Mouse (Mus musculus) lung, embryonic 16.5 days (tissue): ENCODE measurements at regions not wholly inside any gene's neighbourhood (a gene's known extent, or its start where the extent isn't known, plus 50 kb on each side); places are given as distances from the start of the nearest gene placed in this dataset.

Experiments
- ATAC-seq: fragments of 200-750 bp; cut with Nextera tagmentation; 2 replicates; pipeline ENCODE4 v1.8.0; 2017; ENCODE audit warnings: low read depth, mild to moderate bottlenecking, moderate library complexity
- H3K27ac ChIP-seq: fragments of 300-500 bp; sonication (generic); 2 replicates; pipeline ENCODE4 v1.5.1; 2014; ENCODE audit warnings: mild to moderate bottlenecking, control low read depth, low read length
- H3K27me3 ChIP-seq: fragments of 300-500 bp; sonication (generic); 2 replicates; pipeline ENCODE4 v1.6.1; 2014; ENCODE audit warnings: low read depth, low read length, mixed read lengths; ENCODE audit not compliant: control insufficient read depth, insufficient read depth
- H3K36me3 ChIP-seq: fragments of 300-500 bp; sonication (generic); 2 replicates; pipeline ENCODE4 v1.6.1; 2014; ENCODE audit warnings: low read length; ENCODE audit not compliant: control insufficient read depth, insufficient read depth
- H3K4me1 ChIP-seq: fragments of 300-500 bp; sonication (generic); replicated peaks from 2 replicates; pipeline ENCODE4 v1.6.1; 2014; ENCODE audit warnings: low read length, mixed read lengths; ENCODE audit not compliant: control insufficient read depth, insufficient read depth
- H3K4me2 ChIP-seq: fragments of 300-500 bp; sonication (generic); 2 replicates; pipeline ENCODE4 v1.6.1; 2014; ENCODE audit warnings: low read depth, low read length, control low read depth
- H3K4me3 ChIP-seq: fragments of 300-500 bp; sonication (generic); 2 replicates; pipeline ENCODE4 v1.5.1; 2014; ENCODE audit warnings: mild to moderate bottlenecking, low read length, control low read depth
- H3K9ac ChIP-seq: fragments of 300-500 bp; sonication (generic); 2 replicates; pipeline ENCODE4 v1.6.1; 2014; ENCODE audit warnings: low read length, control low read depth
- H3K9me3 ChIP-seq: fragments of 300-500 bp; sonication (generic); 2 replicates; pipeline ENCODE4 v1.6.1; 2016; ENCODE audit warnings: low read length; ENCODE audit not compliant: control insufficient read depth
- WGBS: fragments of 180-500 bp; shearing (Covaris S2); extraction: QIAGEN DNeasy Blood & Tissue Kit; methylation state at CpG from one replicate; pipeline ENCODE4 v1.1.7; 2014; 5-methylcytosine and 5-hydroxymethylcytosine counted together

DNA sequence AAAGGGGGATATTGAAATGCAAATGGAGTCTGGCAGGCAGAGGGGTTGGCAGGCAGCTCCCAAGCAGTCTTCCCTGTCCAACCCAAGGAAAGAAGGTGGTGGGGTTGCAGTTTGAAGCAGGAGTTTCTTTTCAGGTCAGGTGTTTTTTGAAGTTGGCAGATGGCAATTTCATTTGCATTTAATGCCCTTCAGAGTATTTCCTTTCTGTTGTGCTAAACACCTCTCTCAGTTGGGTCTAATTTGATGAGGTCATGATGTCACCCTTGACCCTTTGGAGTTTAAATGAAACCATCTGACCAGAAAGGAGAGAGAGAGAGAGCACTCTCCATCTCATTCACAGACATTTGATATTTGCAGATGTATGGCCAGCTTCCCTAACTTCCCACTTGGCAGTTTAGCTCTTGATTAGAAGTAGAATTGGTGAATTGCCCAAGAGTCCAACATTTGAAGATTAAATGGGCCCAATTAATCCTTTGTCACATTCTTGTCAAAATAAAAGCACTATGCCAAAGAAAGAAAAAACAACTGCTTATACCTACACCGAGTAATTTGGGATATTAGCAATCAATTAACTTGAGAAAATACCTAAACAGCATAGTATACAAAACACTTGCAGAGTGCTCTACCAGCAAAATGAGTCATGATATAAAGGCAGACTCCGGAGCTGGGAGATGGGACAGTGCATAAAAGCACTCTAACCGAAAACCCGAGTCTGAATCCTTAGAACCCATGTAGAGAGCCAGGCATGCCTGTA is 111.8 kb upstream of the Rab11fip2 start:
- Histone ChIP-seq H3K9ac (no peak overlapping the region), H3K27ac (no peak overlapping the region), H3K4me3 (no peak overlapping the region), H3K4me1 (no peaks in the 10 kb centered on the region), H3K4me2 (no peak overlapping the region), H3K9me3 (no peaks in the 10 kb centered on the region), H3K27me3 (no peaks in the 10 kb centered on the region), H3K36me3 (no peaks in the 10 kb centered on the region)
- ATAC-seq: no peak
- 80% methylated on average over 4 of the region's 4 CpGs for WGBS

DNA sequence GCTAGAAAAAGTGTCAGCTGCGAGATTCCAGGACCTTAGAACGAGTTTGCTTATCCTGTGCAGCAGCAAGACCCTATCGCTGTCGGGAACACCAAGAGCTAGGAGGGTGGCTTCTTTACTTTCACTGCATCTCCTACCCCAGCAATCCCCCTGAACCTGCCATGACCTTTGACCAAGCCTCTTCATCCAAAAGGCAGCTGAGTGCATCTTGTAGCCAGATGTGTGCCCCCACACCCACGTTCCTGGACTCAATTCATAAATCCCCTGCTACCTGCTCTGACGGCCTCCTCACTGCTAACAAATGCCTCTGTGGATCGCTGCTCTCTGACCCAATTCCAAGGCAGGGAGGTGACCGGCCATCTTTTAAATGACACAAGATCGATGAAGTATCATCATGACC is 107.7 kb upstream of the Rab11fip2 start:
- WGBS: 56% methylated on average over 9 of the region's 9 CpGs
- no peak overlapping the region for H3K4me3 ChIP-seq
- H3K4me2 ChIP-seq: no peak overlapping the region
- H3K9ac ChIP-seq: no peak overlapping the region
- no peaks in the 10 kb centered on the region for H3K4me1 ChIP-seq
- H3K36me3 ChIP-seq: no peaks in the 10 kb centered on the region
- no peaks in the 10 kb centered on the region for H3K9me3 ChIP-seq
- H3K27ac ChIP-seq: no peak overlapping the region
- ATAC-seq: no peak
- no peaks in the 10 kb centered on the region for H3K27me3 ChIP-seq

DNA sequence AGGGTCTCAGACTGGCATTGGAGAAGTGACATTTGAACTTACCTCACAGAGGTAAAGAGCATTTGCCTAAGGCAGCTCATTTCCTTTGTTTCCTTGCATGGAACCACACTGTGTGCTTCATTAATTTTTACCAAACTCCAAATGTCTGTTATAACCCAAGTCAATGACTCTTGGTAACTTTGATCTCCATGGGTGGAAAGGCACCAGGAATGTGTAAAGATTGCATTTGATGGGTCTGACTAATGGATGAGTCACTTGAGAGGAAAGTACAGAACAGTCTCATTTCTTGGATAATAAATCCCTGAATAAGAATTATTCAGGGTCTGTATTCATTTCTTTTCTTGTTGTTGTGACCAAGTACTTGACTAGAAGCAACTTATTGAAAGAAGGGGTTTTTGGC is 97.3 kb upstream of the Rab11fip2 start:
- Histone ChIP-seq H3K27me3 (no peaks in the 10 kb centered on the region), H3K4me2 (no peak overlapping the region), H3K27ac (no peak overlapping the region), H3K9ac (no peak overlapping the region), H3K36me3 (no peaks in the 10 kb centered on the region), H3K4me3 (no peak overlapping the region), H3K9me3 (no peaks in the 10 kb centered on the region), H3K4me1 (no peaks in the 10 kb centered on the region)
- no peak for ATAC-seq

DNA sequence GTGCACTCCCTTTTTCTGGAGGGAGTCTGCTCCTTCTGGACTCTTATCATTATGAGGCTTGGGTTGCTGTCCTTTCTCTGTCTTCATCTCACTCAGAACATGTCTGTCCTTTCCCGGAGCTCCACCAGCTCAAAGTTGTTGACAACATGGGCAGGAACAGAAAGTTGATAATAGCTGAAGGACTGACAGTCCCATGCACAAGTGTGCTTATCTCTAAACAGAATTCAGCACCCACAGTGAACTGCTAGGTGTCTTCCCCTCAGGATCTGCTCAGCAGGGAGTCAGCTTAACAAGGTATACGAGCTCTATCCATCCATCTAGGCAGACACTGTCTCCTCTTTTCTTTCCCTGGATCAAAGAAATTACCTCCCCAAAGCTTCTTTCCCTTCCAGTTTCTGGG is 89.2 kb upstream of the Rab11fip2 start:
- no peaks in the 10 kb centered on the region for H3K36me3 ChIP-seq
- no peaks in the 10 kb centered on the region for H3K27me3 ChIP-seq
- WGBS: 58% methylated on average over 2 of the region's 2 CpGs
- no peak overlapping the region for H3K27ac ChIP-seq
- no peak for ATAC-seq
- no peak overlapping the region for H3K4me2 ChIP-seq
- H3K4me1 ChIP-seq: no peaks in the 10 kb centered on the region
- no peaks in the 10 kb centered on the region for H3K9me3 ChIP-seq
- H3K4me3 ChIP-seq: no peak overlapping the region
- H3K9ac ChIP-seq: no peak overlapping the region

DNA sequence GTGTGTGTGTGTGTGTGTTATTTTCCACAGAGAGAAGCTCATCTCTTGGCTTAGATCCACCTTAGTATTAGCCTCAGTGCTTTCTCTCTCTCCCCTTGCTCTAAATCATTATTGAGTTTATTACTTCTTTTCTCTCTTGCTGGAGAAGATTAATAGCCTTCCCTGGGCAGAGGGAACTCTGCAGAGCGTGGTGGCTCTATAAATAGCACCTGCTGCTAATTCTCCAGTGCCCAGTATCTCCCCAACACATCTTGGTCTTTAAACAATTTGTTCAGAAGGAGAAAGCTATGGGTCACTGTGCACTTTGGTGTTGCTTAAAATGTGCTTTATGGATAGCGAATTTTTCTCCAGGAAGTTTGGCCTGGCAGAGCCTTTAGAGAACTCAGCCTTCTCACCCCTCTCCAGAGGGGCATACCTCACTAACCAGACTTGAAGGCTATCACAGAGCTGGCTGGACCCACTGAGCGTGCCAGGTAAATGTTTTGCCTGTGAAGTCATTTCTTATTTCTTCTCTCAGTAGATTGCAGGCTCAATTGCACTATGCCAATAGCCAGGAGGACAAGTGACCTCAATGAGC is 86.8 kb upstream of the Rab11fip2 start:
- H3K4me2 ChIP-seq: no peak overlapping the region
- H3K36me3 ChIP-seq: no peaks in the 10 kb centered on the region
- H3K9me3 ChIP-seq: no peaks in the 10 kb centered on the region
- H3K4me3 ChIP-seq: no peak overlapping the region
- no peak for ATAC-seq
- no peak overlapping the region for H3K9ac ChIP-seq
- WGBS: 37% methylated on average over 3 of the region's 3 CpGs
- H3K27me3 ChIP-seq: no peaks in the 10 kb centered on the region
- no peak overlapping the region for H3K27ac ChIP-seq
- H3K4me1 ChIP-seq: no peaks in the 10 kb centered on the region

DNA sequence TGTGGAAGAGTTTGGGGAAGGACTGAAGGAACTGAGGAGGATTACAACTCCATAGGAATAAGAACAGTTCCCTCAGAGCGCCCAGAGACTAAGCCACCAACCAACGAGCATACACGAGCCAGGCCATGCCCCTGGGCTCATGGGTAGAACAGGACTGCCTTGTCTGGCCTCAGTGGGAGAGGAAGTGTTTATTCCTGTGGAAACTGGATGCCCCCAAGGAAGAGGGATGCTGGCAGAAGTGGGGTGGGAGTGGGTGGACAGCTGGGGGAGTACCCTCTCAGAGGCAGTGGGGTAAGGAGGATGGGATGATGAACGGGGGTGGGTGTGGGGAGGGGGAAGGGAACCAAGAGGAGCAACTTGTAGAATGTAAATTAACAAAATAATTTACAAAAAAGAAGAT is 86.3 kb upstream of the Rab11fip2 start:
- Histone ChIP-seq H3K4me3 (no peak overlapping the region), H3K27ac (no peak overlapping the region), H3K9me3 (no peaks in the 10 kb centered on the region), H3K27me3 (no peaks in the 10 kb centered on the region), H3K4me2 (no peak overlapping the region), H3K36me3 (no peaks in the 10 kb centered on the region), H3K4me1 (no peaks in the 10 kb centered on the region), H3K9ac (no peak overlapping the region)
- no peak for ATAC-seq
- WGBS: 61% methylated on average over 4 of the region's 4 CpGs

DNA sequence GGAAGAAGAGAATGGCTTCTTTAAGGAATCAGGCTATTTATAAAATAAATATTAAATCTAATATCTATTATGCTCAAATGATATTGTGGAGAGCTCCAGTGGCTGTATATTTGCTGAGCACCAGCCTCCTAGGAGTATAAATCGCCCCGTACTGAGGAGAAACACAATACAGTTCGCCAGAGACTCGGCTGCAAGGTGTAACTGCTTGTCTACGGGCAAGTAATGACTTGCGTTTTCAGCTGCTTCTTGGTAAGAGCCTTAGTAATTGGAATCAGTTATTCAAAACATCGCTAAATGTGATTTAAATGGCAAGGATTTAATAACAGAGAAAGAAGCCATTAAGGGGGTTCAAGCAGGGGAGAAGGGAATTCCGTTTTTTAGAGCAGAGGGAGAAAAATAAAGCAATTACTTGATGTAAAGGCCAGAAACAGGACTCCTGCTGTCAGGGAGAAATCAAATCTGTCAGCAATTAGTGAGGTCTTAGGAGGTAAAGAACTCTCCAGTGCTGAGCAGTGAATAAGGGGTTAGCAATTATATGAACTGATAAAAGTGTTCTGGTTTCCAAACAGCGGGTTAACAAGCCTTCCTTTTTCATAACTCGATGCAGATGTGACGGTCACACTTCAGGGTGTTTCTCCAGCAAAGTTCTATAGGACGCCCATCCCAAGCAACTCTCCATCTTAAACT is 72.3 kb upstream of the Rab11fip2 start:
- Histone ChIP-seq H3K4me1 (no peaks in the 10 kb centered on the region), H3K36me3 (no peaks in the 10 kb centered on the region), H3K4me3 (no peak overlapping the region), H3K9ac (no peak overlapping the region), H3K27ac (no peak overlapping the region), H3K27me3 (no peaks in the 10 kb centered on the region), H3K4me2 (no peak overlapping the region), H3K9me3 (no peaks in the 10 kb centered on the region)
- 68% methylated on average over 12 of the region's 12 CpGs for WGBS
- ATAC-seq: no peak

DNA sequence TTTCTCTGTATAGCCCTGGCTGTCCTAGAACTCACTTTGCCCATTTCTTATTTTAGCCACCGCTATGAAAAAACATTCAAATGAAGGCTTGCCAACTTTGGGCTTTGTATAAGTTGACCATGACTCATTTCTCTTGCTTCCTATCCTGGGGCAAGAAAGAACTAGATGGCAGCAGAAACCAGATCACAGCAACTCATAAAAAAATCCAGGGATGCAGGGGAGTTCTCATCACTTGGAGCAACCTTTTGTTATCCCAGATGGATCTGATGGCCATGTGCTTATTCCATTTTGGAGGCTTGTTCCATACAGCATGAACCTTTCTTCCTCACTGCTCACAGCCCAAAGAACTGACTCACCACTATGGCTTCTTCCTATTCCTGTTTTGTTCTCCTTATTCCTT is 52.1 kb upstream of the Rab11fip2 start:
- 87% methylated on average over 1 of the region's 1 CpGs for WGBS
- ATAC-seq: no peak
- no peaks in the 10 kb centered on the region for H3K27me3 ChIP-seq
- H3K4me1 ChIP-seq: no peaks in the 10 kb centered on the region
- no peaks in the 10 kb centered on the region for H3K36me3 ChIP-seq
- H3K4me3 ChIP-seq: no peak overlapping the region
- no peak overlapping the region for H3K9ac ChIP-seq
- H3K9me3 ChIP-seq: no peaks in the 10 kb centered on the region
- no peak overlapping the region for H3K27ac ChIP-seq
- no peak overlapping the region for H3K4me2 ChIP-seq
